Mouse (Mus musculus) liver, embryonic 16.5 days (tissue): Measurements from ENCODE around the gene Phldb3. TPM values are rescaled to one million over a fixed set of nuclear protein-coding genes. Genes with fewer than 3 reads are reported as not detected.
"Not testable (repeated sequence)": the region's sequence is repeated elsewhere in the genome, so short reads cannot be mapped to it uniquely, and the experiment has no call there.

ENCODE experiments used
- ATAC-seq: fragments of 200-750 bp; cut with Nextera tagmentation; 2 replicates; pipeline ENCODE4 v1.8.0; 2017; ENCODE audit warnings: low read depth, mild to moderate bottlenecking, moderate number of reproducible peaks, moderate library complexity
- H3K27ac ChIP-seq: fragments of 300-500 bp; sonication (generic); 2 replicates; pipeline ENCODE4 v1.5.1; 2014; ENCODE audit warnings: mild to moderate bottlenecking, low read length
- H3K27me3 ChIP-seq: fragments of 300-500 bp; sonication (generic); 2 replicates; pipeline ENCODE4 v1.6.1; 2014; ENCODE audit warnings: low read depth, low read length, mixed read lengths; ENCODE audit not compliant: control insufficient read depth, insufficient read depth
- H3K36me3 ChIP-seq: fragments of 300-500 bp; sonication (generic); 2 replicates; pipeline ENCODE4 v1.6.1; 2014; ENCODE audit warnings: mild to moderate bottlenecking; ENCODE audit not compliant: control insufficient read depth, insufficient read depth
- H3K4me1 ChIP-seq: fragments of 300-500 bp; sonication (generic); 2 replicates; pipeline ENCODE4 v1.6.1; 2014; ENCODE audit warnings: low read depth, low read length, mixed read lengths; ENCODE audit not compliant: control insufficient read depth
- H3K4me2 ChIP-seq: fragments of 300-500 bp; sonication (generic); 2 replicates; pipeline ENCODE4 v1.6.1; 2014; ENCODE audit warnings: low read depth, low read length, mixed read lengths
- H3K4me3 ChIP-seq: fragments of 300-500 bp; sonication (generic); 2 replicates; pipeline ENCODE4 v1.5.1; 2014; ENCODE audit warnings: low read depth, mild to moderate bottlenecking, low read length
- H3K9ac ChIP-seq: fragments of 300-500 bp; sonication (generic); 2 replicates; pipeline ENCODE4 v1.6.1; 2014; ENCODE audit warnings: low read depth, low read length
- H3K9me3 ChIP-seq: fragments of 300-500 bp; sonication (generic); replicated peaks from 2 replicates; pipeline ENCODE4 v1.6.1; 2016; ENCODE audit warnings: low read length; ENCODE audit not compliant: control insufficient read depth
- WGBS: fragments of 180-500 bp; shearing (Covaris S2); extraction: QIAGEN DNeasy Blood & Tissue Kit; methylation state at CpG from one replicate; pipeline ENCODE4 v1.1.7; 2014; ENCODE audit not compliant: insufficient replicate concordance; 5-methylcytosine and 5-hydroxymethylcytosine counted together
- polyA plus RNA-seq: library from polyadenylated mRNA; unstranded; fragments of >200 nt; fragmentation: Nextera tagmentation; extraction: Ambion mirVana; gene quantifications from 2 replicates; pipeline ENCODE4 v1.2.1, GENCODE M21; 2015

Gene Phldb3
- polyA plus RNA-seq, 1 experiment from 2014 or later = 0.18 TPM

DNA sequence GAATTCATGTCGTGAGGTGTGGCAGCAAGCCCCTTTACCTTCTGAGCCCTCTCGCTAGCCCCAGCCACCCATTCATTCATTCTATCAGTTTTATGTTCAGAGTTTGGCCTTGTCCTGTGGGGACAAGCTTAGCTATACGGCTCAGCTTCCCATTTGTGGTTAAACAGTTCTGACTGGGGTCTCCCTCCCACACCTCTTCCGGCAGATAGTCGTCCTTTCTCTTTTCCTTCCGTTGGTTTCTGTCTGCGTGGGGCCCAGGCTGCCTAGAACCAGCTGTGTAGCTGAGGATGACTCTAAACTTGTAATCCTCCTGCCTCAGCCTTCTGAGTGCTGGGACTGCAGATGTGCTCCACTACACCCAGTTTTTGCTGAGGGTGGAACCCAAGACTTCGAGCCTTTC, 7.2 kb downstream of the Phldb3 start:
- Histone ChIP-seq H3K27me3 (peaks cover 1% of the 10 kb centered on the region), H3K9me3 (no peaks in the 10 kb centered on the region), H3K4me3 (no peak overlapping the region), H3K27ac (no peak overlapping the region), H3K4me1 (no peaks in the 10 kb centered on the region; the same call in 1 of the 2 replicates), H3K4me2 (no peak overlapping the region), H3K36me3 (no peaks in the 10 kb centered on the region; the same call in 1 of the 2 replicates), H3K9ac (no peak overlapping the region)
- no peak for ATAC-seq
- 14% methylated on average over 8 of the region's 8 CpGs for WGBS

DNA sequence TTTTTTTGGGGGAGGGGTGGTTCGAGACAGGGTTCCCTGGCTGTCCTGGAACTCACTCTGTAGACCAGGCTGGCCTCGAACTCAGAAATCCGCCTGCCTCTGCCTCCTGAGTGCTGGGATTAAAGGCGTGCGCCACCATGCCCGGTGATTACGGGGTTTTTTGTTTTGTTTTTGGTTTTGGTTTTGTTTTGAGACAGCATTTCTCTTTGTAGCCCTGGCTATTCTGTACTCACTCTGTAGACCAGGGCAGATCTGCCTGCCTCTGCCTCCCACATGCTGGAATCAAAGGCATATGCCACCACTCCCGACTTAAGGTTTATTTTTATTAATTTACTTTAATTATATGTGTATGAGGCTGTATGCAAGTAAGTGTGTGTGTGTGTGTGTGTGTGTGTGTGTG, 7.8 kb downstream of the Phldb3 start:
- H3K9me3 ChIP-seq, H3K4me2 ChIP-seq, H3K27me3 ChIP-seq, H3K36me3 ChIP-seq, ATAC-seq, H3K27ac ChIP-seq, H3K4me3 ChIP-seq, H3K4me1 ChIP-seq, H3K9ac ChIP-seq: not testable (repeated sequence)
- 78% methylated on average over 8 of the region's 8 CpGs for WGBS

DNA sequence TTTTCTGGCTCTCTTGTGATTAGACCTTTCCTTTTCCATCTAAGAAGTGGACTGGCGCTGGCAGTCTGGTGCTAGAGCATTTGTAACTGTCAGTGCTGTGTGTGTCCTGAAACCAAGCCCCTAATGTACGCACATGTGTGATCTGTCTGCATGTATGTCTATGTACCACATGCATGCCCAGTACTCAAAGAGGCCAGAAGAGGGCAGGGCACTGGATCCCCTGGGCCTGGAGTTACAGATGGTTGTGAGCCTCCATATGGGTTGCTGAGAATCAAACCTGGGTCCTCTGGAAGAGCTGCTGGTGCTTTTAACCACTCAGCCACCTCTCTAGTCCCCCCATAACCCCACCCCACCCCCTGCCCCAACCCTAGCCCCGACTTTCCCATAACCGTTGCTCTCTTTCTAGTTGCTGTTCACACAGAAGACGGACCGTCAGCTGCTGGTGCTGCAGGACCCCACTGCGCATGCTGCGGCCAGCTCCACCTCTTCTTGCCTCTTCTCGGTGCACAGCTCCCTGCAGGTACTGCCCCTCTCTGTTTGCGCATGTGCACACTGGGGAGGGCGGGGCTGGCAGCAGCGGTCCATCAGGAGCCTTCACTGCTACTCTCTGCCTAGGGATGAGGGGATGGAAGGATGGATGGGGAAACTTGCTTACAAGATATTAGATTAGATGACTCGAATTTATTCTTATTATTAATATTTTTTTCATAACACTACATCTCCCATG, 9.3 kb downstream of the Phldb3 start:
- H3K9ac ChIP-seq = no peak overlapping the region
- no peaks in the 10 kb centered on the region for H3K27me3 ChIP-seq
- no peak overlapping the region for H3K27ac ChIP-seq
- no peak overlapping the region for H3K4me3 ChIP-seq
- no peak for ATAC-seq
- no peak overlapping the region for H3K4me2 ChIP-seq
- no peaks in the 10 kb centered on the region; the same call in 1 of the 2 replicates for H3K36me3 ChIP-seq
- WGBS = 69% methylated on average over 13 of the region's 13 CpGs
- no peaks in the 10 kb centered on the region for H3K9me3 ChIP-seq
- no peaks in the 10 kb centered on the region for H3K4me1 ChIP-seq

DNA sequence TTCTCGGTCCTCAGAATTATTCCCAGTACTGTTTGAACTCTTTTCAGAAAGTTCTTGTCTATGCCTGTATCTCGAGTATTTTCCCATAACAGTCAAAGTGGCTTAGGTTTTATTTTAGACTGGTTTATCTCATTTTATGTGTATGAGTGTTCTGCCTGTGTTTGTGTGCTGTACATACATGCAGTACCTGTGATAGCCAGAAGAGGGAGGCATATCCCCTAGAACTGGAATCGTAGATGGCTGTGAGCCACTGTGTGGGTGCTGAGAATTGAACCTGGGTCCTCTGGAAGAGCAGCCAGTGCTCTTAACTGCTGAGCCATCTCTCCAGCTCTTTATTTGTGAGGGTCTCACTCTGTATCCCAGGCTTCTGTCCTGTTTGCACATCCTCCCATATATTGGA, 10.6 kb downstream of the Phldb3 start:
- H3K36me3 ChIP-seq = no peaks in the 10 kb centered on the region; the same call in 1 of the 2 replicates
- H3K9me3 ChIP-seq = no peaks in the 10 kb centered on the region
- no peak overlapping the region for H3K4me2 ChIP-seq
- no peak for ATAC-seq
- no peaks in the 10 kb centered on the region for H3K27me3 ChIP-seq
- no peaks in the 10 kb centered on the region for H3K4me1 ChIP-seq
- H3K4me3 ChIP-seq = no peak overlapping the region
- 65% methylated on average over 3 of the region's 3 CpGs for WGBS
- H3K27ac ChIP-seq = no peak overlapping the region
- no peak overlapping the region for H3K9ac ChIP-seq

DNA sequence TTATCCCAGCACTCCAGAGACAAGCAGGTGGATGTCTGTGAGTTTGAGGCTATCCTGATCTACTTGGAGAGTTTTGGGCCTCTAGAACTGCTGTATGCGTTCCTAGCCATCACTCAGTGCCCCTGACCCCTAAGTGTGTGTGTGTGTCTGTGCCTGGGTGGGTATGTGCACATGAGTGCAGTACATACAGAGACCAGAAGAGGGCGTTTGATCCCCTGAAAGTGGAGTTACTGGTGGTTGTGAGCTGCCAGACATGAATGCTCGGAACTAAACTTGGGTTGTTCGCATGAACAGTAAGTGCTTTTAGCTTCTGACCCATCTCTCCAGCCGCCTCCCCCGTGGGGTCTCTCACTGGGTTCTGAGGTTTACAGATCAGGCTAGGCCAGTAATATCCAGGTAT, 12.4 kb downstream of the Phldb3 start:
- WGBS = 63% methylated on average over 6 of the region's 6 CpGs
- Histone ChIP-seq H3K4me2 (no peak overlapping the region), H3K27me3 (no peaks in the 10 kb centered on the region), H3K4me1 (no peaks in the 10 kb centered on the region), H3K27ac (no peak overlapping the region), H3K9me3 (no peaks in the 10 kb centered on the region), H3K4me3 (no peak overlapping the region), H3K9ac (no peak overlapping the region), H3K36me3 (no peaks in the 10 kb centered on the region; the same call in 1 of the 2 replicates)
- no peak for ATAC-seq

DNA sequence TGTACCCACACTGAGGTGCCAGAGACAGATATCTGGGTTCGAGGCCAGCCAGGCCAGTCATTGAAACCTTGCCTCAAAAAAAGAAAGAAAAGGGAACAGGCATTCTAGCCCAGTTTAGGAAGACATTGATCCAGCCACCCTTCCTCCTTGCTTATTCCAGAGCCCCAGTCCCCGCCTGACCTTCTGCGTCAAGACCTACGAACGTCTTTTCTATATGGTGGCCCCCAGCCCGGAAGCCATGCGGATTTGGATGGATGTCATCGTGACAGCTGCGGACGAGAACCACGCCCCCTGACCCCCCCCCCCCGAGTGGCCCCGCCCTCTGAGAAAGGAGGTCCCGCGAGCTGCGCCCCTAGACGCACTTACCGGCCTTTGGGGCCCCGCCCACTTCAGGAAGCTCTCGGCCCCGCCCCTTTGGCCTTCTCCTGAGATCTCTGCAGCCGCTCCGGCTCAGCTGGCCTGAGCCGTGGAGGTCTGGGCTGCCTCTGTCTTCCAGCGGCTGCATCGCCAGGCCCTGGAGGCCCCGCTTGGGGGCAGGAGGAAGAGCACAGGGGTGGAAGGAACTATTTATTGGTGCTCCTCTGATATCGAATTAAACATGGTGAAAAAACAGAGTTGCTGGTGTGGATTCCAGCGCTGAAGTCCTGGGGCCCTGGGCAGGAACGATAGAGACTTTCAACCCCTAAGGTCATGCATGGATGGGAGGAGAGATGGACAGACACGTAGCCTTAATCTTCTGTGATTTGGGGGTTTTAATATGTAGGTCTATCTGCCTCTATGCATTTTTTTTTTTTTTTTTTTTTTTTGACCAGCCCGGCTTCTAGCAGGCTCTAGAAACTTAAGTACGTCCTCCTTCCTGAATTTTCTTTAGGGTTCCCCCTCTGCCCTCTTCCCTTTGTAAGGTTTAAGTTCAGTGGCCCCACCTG, 18.4 kb downstream of the Phldb3 start:
- no peaks in the 10 kb centered on the region for H3K36me3 ChIP-seq
- H3K4me1 ChIP-seq = peaks cover 6% of the 10 kb centered on the region; the same call in 1 of the 2 replicates
- H3K27me3 ChIP-seq = no peaks in the 10 kb centered on the region
- ATAC-seq = peak; percentile 88
- 7% methylated on average over 33 of the region's 33 CpGs for WGBS
- peak overlapping the region; percentile 56; the same call in 1 of the 2 replicates for H3K9ac ChIP-seq
- H3K9me3 ChIP-seq = no peaks in the 10 kb centered on the region
- H3K4me2 ChIP-seq = peak overlapping the region; percentile 64
- H3K27ac ChIP-seq = no peak overlapping the region
- H3K4me3 ChIP-seq = peak overlapping the region; percentile 41

DNA sequence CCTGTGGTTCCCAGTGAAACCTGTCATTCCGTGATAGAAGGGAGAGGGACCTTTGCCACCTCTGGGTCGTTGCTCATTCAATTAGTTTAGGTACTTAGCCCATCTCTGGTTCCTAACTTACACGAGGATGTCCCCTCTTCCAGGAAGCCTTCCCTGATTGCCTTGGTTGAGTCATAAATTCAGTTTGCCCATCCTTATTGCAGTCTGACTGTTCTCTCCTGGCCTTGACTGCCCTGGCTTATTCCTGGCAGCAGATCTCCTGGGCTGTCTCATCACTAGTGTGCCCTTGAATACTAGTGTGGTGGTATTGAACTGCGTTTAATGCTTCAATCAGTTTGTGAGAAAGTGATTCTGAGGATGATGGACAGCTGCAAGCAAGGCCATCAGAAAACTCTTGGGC, 19.1 kb downstream of the Phldb3 start:
- no peak overlapping the region for H3K4me3 ChIP-seq
- no peak overlapping the region for H3K4me2 ChIP-seq
- H3K27me3 ChIP-seq = no peaks in the 10 kb centered on the region
- H3K4me1 ChIP-seq = peaks cover 6% of the 10 kb centered on the region; the same call in 1 of the 2 replicates
- H3K9ac ChIP-seq = no peak overlapping the region
- H3K27ac ChIP-seq = no peak overlapping the region
- WGBS = 51% methylated on average over 4 of the region's 4 CpGs
- H3K9me3 ChIP-seq = no peaks in the 10 kb centered on the region
- H3K36me3 ChIP-seq = no peaks in the 10 kb centered on the region
- ATAC-seq = no peak

DNA sequence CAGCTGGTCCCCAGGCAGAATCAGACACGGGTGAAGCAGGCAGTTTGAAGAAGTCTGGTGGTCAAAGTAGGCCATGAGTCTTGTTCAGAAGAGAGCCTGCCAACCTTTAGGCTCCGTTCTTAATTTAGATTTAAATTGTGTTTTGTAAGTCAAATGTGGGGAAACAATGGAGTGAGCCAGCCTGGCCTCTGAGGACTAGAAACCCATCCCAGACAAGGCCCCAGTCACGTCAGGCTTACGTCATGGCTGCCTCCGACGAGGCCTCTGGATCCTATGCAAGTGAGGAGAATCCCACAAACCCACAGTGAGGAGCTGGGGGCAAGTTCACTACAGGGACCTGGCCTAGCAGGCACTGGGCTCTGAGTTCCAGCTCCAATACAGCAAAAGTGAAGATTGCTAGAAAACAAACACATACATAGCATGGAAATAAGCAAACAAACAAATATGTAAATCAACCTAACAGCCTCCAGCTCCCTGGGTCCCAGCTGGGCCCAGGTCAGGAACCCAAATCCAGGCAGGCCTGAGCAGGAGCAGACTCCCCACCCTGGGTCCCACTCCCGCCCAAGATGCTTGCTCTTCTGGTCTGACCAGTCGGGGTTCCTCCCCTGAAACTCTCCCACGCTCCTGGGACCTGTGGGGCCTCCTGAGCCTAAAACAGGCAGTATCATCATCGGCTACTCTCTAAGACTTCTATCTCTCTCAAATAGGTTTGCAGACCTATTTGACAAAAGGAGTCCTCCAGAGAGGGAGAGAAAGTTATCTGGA, 19.7 kb downstream of the Phldb3 start:
- H3K27ac ChIP-seq = no peak overlapping the region

More for the DNA sequence above, 19.7 kb downstream of the Phldb3 start:
- peaks cover 6% of the 10 kb centered on the region; the same call in 1 of the 2 replicates for H3K4me1 ChIP-seq
- H3K36me3 ChIP-seq = no peaks in the 10 kb centered on the region
- no peak overlapping the region for H3K9ac ChIP-seq
- H3K9me3 ChIP-seq = no peaks in the 10 kb centered on the region
- no peaks in the 10 kb centered on the region for H3K27me3 ChIP-seq
- no peak for ATAC-seq
- H3K4me2 ChIP-seq = no peak overlapping the region
- WGBS = 72% methylated on average over 10 of the region's 10 CpGs
- H3K4me3 ChIP-seq = no peak overlapping the region
